Mouse (Mus musculus) lung, postnatal 0 days (tissue): ENCODE results near the gene Zfp593.

ENCODE experiments used
- CTCF ChIP-seq: IDR thresholded peaks from 2 replicates; pipeline ENCODE4 v1.5.1; 2016; ENCODE audit warnings: antibody characterized with exemption, mild to moderate bottlenecking
- EP300 ChIP-seq: IDR thresholded peaks from 2 replicates; pipeline ENCODE4 v1.6.1; 2016; ENCODE audit warnings: antibody characterized with exemption, mild to moderate bottlenecking, control low read depth

DNA sequence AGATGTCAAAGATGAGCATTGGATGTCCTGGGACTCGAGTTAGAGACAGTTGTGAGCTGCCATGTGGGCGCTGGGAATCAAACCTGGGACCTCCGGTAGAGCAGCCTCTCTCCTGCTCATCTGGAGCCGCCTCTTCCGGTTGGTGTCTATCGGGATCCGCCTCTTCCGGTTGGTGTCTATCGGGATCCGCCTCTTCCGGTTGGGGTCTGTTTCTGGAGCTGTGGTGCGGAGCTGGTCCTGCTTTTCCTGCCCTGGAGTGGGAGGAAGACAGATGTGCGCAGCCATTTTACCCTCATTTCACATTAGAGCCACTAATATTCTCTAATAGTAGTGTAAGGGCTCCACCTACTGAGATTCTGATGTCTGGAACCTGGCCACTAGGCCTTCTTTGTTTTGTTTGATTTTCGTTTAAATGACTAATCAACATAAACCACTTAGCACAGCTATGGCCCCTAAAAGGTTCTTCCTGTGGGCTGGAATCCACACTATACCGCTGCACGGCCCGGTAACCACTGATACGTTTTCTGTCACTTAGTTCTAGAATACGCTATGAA lies 22.8 kb upstream of the Zfp593 start:
- TF ChIP-seq EP300 = no peak
- peak; percentile 29 for TF ChIP-seq CTCF
